Mouse (Mus musculus): ENCODE measurements at regions not wholly inside any gene's neighbourhood (a gene's known extent, or its start where the extent isn't known, plus 50 kb on each side); places are given as distances from the start of the nearest gene placed in this dataset.

GRCm38 (mm10) chr9:33350258-33350657 is 714.2 kb downstream of the Ets1 start:
- TF ChIP-seq MAX (IDR thresholded peaks at IDR 0.05; ENCODE audit: low read depth) (no peak), POLR2A (IDR thresholded peaks at IDR 0.05; ENCODE audit: insufficient read length, low read depth) (no peak), POLR2AphosphoS2 (IDR thresholded peaks at IDR 0.05; ENCODE audit: insufficient read length, low read depth) (no peak), E2F4 (IDR thresholded peaks at IDR 0.05; ENCODE audit: insufficient read depth) (no peak), TCF12 (IDR thresholded peaks at IDR 0.05; ENCODE audit: insufficient read depth, poor library complexity, severe bottlenecking) (no peak), MYOG (IDR thresholded peaks at IDR 0.05; ENCODE audit: control insufficient read depth in 1 of 3, insufficient read depth in 1 of 3, insufficient read length in 2 of 3, low read depth in 2 of 3) (no peak), TCF3 (IDR thresholded peaks at IDR 0.05; ENCODE audit: insufficient read length, low read depth) (no peak), MYOD1 (IDR thresholded peaks at IDR 0.05; ENCODE audit: control insufficient read depth in 1 of 3, insufficient read length in 2 of 3, low read depth in 2 of 3) (no peak)
